Mouse (Mus musculus) small intestine, adult 2 months (tissue): ENCODE results near the gene Atf3.

Experiments
- CTCF ChIP-seq: fragments of 200-500 bp; IDR thresholded peaks from 2 replicates; pipeline ENCODE4 v1.5.1; 2012; ENCODE audit warnings: low read depth, mild to moderate bottlenecking, control low read depth, inconsistent platforms, low read length, moderate library complexity, mixed read lengths; ENCODE audit not compliant: insufficient replicate concordance, insufficient read length; ENCODE audit errors: extremely low read depth
- POLR2A ChIP-seq: fragments of 200-500 bp; IDR thresholded peaks from 2 replicates; pipeline ENCODE4 v1.6.1; 2012; ENCODE audit warnings: low read depth, mild to moderate bottlenecking, control low read depth, inconsistent platforms, low read length, moderate library complexity

DNA sequence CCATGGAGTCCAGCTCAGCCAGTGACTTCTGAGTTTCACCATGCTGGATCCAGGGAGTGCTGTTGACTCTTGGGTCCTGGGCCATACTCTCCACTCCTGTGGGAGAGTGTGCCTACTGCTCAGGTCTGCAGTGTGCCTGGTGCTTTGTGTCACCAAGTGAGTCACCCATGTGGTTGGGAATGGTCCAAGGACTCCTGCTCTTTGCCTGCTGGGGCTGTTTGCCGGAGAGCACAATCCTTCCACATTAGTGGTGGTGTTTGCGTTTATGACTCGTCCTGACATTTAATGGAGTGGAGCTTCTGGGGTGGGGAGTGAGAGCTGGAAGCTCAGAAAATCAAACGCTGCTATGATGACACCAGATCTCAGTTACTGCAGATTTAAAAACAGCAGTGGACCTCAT lies 4.2 kb upstream of the Atf3 start:
- TF ChIP-seq POLR2A (no peak), CTCF (no peak)
